Comparison of ENCODE assay signal across 10 mouse cellular contexts in the genomic region with DNA sequence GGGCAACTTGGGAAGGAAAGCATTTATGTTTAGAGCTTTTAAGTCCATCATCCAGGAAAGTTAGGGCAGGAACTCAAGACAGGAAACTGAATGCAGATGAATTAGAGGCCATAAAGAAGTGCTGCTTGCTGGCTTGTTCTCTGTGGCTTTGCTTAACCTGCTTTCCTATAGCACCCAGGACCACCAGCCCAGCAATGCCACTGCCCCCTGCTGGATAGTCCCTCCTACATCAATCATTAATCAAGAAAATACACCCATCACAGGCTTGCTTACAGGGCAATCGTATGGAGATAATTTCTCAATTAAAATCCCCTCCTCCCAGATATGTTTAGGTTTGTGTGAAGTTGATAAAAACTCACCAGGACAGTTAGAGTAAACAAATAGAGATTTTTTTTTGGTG. TPM values are rescaled to one million over a fixed set of nuclear protein-coding genes. Genes with fewer than 3 reads are reported as not detected.
DNase-seq lines count a peak whose midpoint lies in the region; ATAC-seq lines count a peak whose summit lies in the region.
"Had no signal": no experiment of that assay in that cellular context is flagged by ENCODE, and none has a peak within 500 bp of the region (broad histone marks: within the 10 kb centered on the region; RNA-seq: fewer than 3 reads in every experiment).

No protein-coding gene starts in this region.

- no peak for ATAC-seq in liver, embryonic 12.5 days
- no peak for ATAC-seq in activated CD4-positive, CD25-positive, alpha-beta regulatory T cell, adult 4 months

- peaks cover 10% of the 10 kb centered on the region for H3K4me1 ChIP-seq in liver, embryonic 12.5 days

- no peaks in the 10 kb centered on the region; the same call in 1 of the 2 replicates for H3K36me3 ChIP-seq in liver, embryonic 12.5 days

- no peak overlapping the region for H3K4me3 ChIP-seq in liver, embryonic 12.5 days

- no peak overlapping the region for H3K4me2 ChIP-seq in liver, embryonic 12.5 days

- 0 out of 2 replicates have a peak, but pooled peaks cover 5% of the 10 kb centered on the region for H3K27me3 ChIP-seq in liver, embryonic 12.5 days (replicated peaks)

- peak; percentile 28 for DNase-seq in gastrocnemius, adult 18-20 months (ENCODE audit: low spot score)
- no peak for DNase-seq in gastrocnemius, postnatal 14 days
- peak; percentile 17 for DNase-seq in liver
- peak; percentile 77 for DNase-seq in NIH3T3 (ENCODE audit: low read depth)
- DNase-seq in lung, postnatal 36 days, result peak; percentile 56
- DNase-seq in layer of hippocampus, postnatal 36 days, result no peak

- H3K27ac ChIP-seq in liver, embryonic 12.5 days, result no peak overlapping the region
- H3K27ac ChIP-seq: macrophage had no signal

- intact Hi-C loops in gastrocnemius, postnatal 14 days (cut with DNase I; ENCODE audit: low total_unique reads), result loop anchor here (10.0 kb wide), 1 partner anchor 49 kb away; no protein-coding TSS in a partner anchor

- no peaks in the 10 kb centered on the region for H3K9me3 ChIP-seq in liver, embryonic 12.5 days (replicated peaks)
- H3K9me3 ChIP-seq: G1E had no signal

- 77% methylated on average over 1 of the region's 1 CpGs for WGBS in liver, embryonic 12.5 days (ENCODE audit: insufficient replicate concordance)

- H3K9ac ChIP-seq in liver, embryonic 12.5 days, result no peak overlapping the region

RNA-seq across cellular contexts. Expression of gene Fdxacb1, which starts 4.7 kb away (rescaled TPM):
- total RNA-seq in gastrocnemius, adult 18-20 months (2021), result 1 to 10 TPM; 4.2 to 4.4 TPM
- 1 to 10 TPM; 3.4 to 4.4 TPM for total RNA-seq in gastrocnemius, postnatal 14 days (2021)
- polyA plus RNA-seq in liver, embryonic 12.5 days (2016; fragmentation: Nextera tagmentation; extraction: Ambion mirVana), result 11.5 and 13.7 TPM in 2 replicates
- polyA plus RNA-seq in activated CD4-positive, CD25-positive, alpha-beta regulatory T cell, adult 4 months (2017; shearing (Covaris generic)), result 1 to 10 TPM; 6.5 to 7.5 TPM
- total RNA-seq in layer of hippocampus, postnatal 36 days (2021), result 1 to 10 TPM; 5.4 to 6.4 TPM

RNA-seq across cellular contexts. Expression of gene Hspb2, which starts 11.2 kb away (rescaled TPM):
- total RNA-seq in gastrocnemius, adult 18-20 months (2021), result 100 to 1,000 TPM; 120 to 134 TPM
- total RNA-seq in gastrocnemius, postnatal 14 days (2021), result 100 to 1,000 TPM; 130 to 134 TPM
- 0.82 and 1.2 TPM in 2 replicates for polyA plus RNA-seq in liver, embryonic 12.5 days (2016; fragmentation: Nextera tagmentation; extraction: Ambion mirVana)
- 1 to 10 TPM in 1 of 2 experiments, not detected in 1; 1.3 TPM for polyA plus RNA-seq in activated CD4-positive, CD25-positive, alpha-beta regulatory T cell, adult 4 months (2017; shearing (Covaris generic))
- total RNA-seq in layer of hippocampus, postnatal 36 days (2021), result 1 to 10 TPM in 1 of 2 experiments, under 1 TPM in 1; 0.95 to 1.2 TPM
- total RNA-seq: G1E had no signal
- polyA plus RNA-seq: G1E, macrophage had no signal

RNA-seq across cellular contexts. Expression of gene Alg9, which starts 11.5 kb away (rescaled TPM):
- total RNA-seq in gastrocnemius, adult 18-20 months (2021), result 10 to 100 TPM; 10.3 to 10.8 TPM
- total RNA-seq in gastrocnemius, postnatal 14 days (2021), result 1 to 10 TPM; 7.1 to 8.6 TPM
- polyA plus RNA-seq in liver, embryonic 12.5 days (2016; fragmentation: Nextera tagmentation; extraction: Ambion mirVana), result 20.9 and 23.1 TPM in 2 replicates
- polyA plus RNA-seq in activated CD4-positive, CD25-positive, alpha-beta regulatory T cell, adult 4 months (2017; shearing (Covaris generic)), result 1 to 10 TPM; 7.4 to 7.9 TPM
- total RNA-seq in layer of hippocampus, postnatal 36 days (2021), result 10 to 100 TPM; 27.3 to 31.9 TPM

RNA-seq across cellular contexts. Expression of gene 1110032A03Rik, which starts 12.0 kb away (rescaled TPM):
- total RNA-seq in gastrocnemius, adult 18-20 months (2021), result 10 to 100 TPM; 13.7 to 18.9 TPM
- total RNA-seq in gastrocnemius, postnatal 14 days (2021), result 10 to 100 TPM in 1 of 2 experiments, 1 to 10 TPM in 1; 7.9 to 11.9 TPM
- polyA plus RNA-seq in liver, embryonic 12.5 days (2016; fragmentation: Nextera tagmentation; extraction: Ambion mirVana), result 14.5 and 15.1 TPM in 2 replicates
- polyA plus RNA-seq in activated CD4-positive, CD25-positive, alpha-beta regulatory T cell, adult 4 months (2017; shearing (Covaris generic)), result 10 to 100 TPM; 14.1 to 16.4 TPM
- 10 to 100 TPM; 24.3 to 29.0 TPM for total RNA-seq in layer of hippocampus, postnatal 36 days (2021)

RNA-seq across cellular contexts. Expression of gene Cryab, which starts 12.2 kb away (rescaled TPM):
- 1,000 to 10,000 TPM; 1,743 to 2,314 TPM for total RNA-seq in gastrocnemius, adult 18-20 months (2021)
- total RNA-seq in gastrocnemius, postnatal 14 days (2021), result 100 to 1,000 TPM; 804 to 989 TPM
- polyA plus RNA-seq in liver, embryonic 12.5 days (2016; fragmentation: Nextera tagmentation; extraction: Ambion mirVana), result 6.6 and 7.8 TPM in 2 replicates
- polyA plus RNA-seq in activated CD4-positive, CD25-positive, alpha-beta regulatory T cell, adult 4 months (2017; shearing (Covaris generic)), result 1 to 10 TPM; 3.7 to 4.5 TPM
- 100 to 1,000 TPM; 153 to 161 TPM for total RNA-seq in layer of hippocampus, postnatal 36 days (2021)
- polyA plus RNA-seq: G1E had no signal

Comparison
In these comparisons a context has a peak if more than half of its experiments do, and no peak if none do; other contexts are left out.
1. DNase-seq: peak in gastrocnemius, adult 18-20 months (single experiment), liver (single experiment), NIH3T3 (single experiment) and lung, postnatal 36 days (single experiment); none in gastrocnemius, postnatal 14 days (single experiment) and layer of hippocampus, postnatal 36 days (0 of 2).
2. RNA of gene Hspb2, which starts 11.2 kb away (total RNA-seq): 130 to 134 TPM in gastrocnemius, postnatal 14 days and 120 to 134 TPM in gastrocnemius, adult 18-20 months; 0.95 to 1.2 TPM in layer of hippocampus, postnatal 36 days; every median in the first group is over 10 times any median in the second.